Comparison of ENCODE assay signal across 21 mouse cellular contexts in the genomic region with DNA sequence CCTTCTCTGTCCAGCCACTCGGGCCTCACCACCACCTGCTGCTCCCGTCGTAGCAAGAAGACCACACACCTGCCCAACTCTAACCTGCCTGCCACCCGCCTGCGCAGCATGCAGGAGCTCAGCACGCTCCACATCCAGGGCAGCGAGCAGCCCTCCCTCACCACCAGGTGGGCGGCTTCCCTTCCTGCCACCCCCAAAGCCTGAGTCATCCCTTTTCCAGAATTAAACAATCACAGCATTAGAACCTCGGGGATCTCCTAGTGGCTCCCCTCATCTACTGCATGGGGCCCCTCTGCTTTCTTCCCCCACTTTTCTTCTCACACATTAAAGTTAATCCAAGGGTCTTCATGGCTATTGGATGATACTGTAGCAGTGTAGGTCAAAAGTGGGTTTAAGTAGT. TPM values are rescaled to one million over a fixed set of nuclear protein-coding genes. Genes with fewer than 3 reads are reported as not detected.
DNase-seq lines count a peak whose midpoint lies in the region; TF ChIP-seq lines count a peak whose summit lies in the region.
"Had no signal": no experiment of that assay in that cellular context is flagged by ENCODE, and none has a peak within 500 bp of the region (broad histone marks: within the 10 kb centered on the region; RNA-seq: fewer than 3 reads in every experiment).

No protein-coding gene starts in this region.

- H3K4me1 ChIP-seq in cerebellum, adult 2 months (ENCODE audit: control insufficient read depth, insufficient read depth, low read length) = no peaks in the 10 kb centered on the region; the same call in 1 of the 2 replicates
- H3K4me1 ChIP-seq: embryonic facial prominence, embryonic 15.5 days; kidney, embryonic 15.5 days; neural tube, embryonic 15.5 days had no signal

- peak overlapping the region; percentile 20; the same call in 1 of the 2 replicates for H3K27ac ChIP-seq in layer of hippocampus, adult 2 months
- no peak overlapping the region for H3K27ac ChIP-seq in cerebellum, adult 2 months (ENCODE audit: insufficient read depth, low read length)
- H3K27ac ChIP-seq: embryonic facial prominence, embryonic 15.5 days; hindbrain, embryonic 10.5 days; hindbrain, postnatal 0 days; kidney, embryonic 15.5 days; liver, embryonic 15.5 days; neural tube, embryonic 15.5 days had no signal

- TF ChIP-seq CTCF in layer of hippocampus, adult 2 months (conservative IDR thresholded peaks at IDR 0.05) = peak; percentile 64
- TF ChIP-seq CTCF in cerebellum, adult 2 months (IDR thresholded peaks at IDR 0.05; ENCODE audit: borderline replicate concordance, insufficient read depth, low read depth, low read length) = no peak

- H3K4me3 ChIP-seq in layer of hippocampus, adult 2 months = no peak overlapping the region
- H3K4me3 ChIP-seq in cerebellum, adult 2 months (replicated peaks; ENCODE audit: insufficient read depth, low read depth, low read length) = no peak overlapping the region
- H3K4me3 ChIP-seq: embryonic facial prominence, embryonic 15.5 days; hindbrain, embryonic 10.5 days; kidney, embryonic 15.5 days; liver, embryonic 15.5 days; neural tube, embryonic 15.5 days had no signal

- intact Hi-C loops in left cerebral cortex, postnatal 36 days (cut with DNase I) = loop anchor here (5.0 kb wide), 1 partner anchor 216 kb away; a partner anchor contains a TSS

- no peaks in the 10 kb centered on the region for H3K27me3 ChIP-seq in cerebellum, adult 2 months (ENCODE audit: control insufficient read depth, insufficient read depth, low read length)
- H3K27me3 ChIP-seq: embryonic facial prominence, embryonic 15.5 days; kidney, embryonic 15.5 days; neural tube, embryonic 15.5 days; Patski had no signal

- DNase-seq in layer of hippocampus, adult 2 months (ENCODE audit: low spot score in 2 of 2) = peak; percentile 40 to 42
- no peak for DNase-seq in layer of hippocampus, adult 9-10 months (ENCODE audit: low spot score)
- DNase-seq in right cerebral cortex, adult 2 months (ENCODE audit: low spot score in 2 of 2) = peak; percentile 64 to 67
- no peak for DNase-seq in right cerebral cortex, postnatal 10 days (ENCODE audit: low spot score in 2 of 2)
- peak; percentile 18 to 53 for DNase-seq in left cerebral cortex, postnatal 36 days (ENCODE audit: low spot score in 2 of 2)
- no peak for DNase-seq in cerebellum, adult 2 months
- DNase-seq in adrenal gland, postnatal 25 days = no peak
- DNase-seq: adrenal gland, postnatal 10 days; cerebellum, adult 11 months; cerebellum, postnatal 25 days; gastrocnemius, postnatal 14 days; kidney, postnatal 4 days; layer of hippocampus, postnatal 36 days; thymus, adult 18-20 months had no signal

- whole genome bisulfite sequencing in cerebellum, adult 2 months = 74% methylated on average over 9 of the region's 9 CpGs

- no peak for TF ChIP-seq POLR2A in cerebellum, adult 2 months (IDR thresholded peaks at IDR 0.05; ENCODE audit: borderline replicate concordance, insufficient read depth, low read length)

RNA-seq across cellular contexts. Expression of a gene that starts 19.2 kb away (rescaled TPM):
- total RNA-seq in layer of hippocampus, adult 2 months (2021) = 10 to 100 TPM; 12.5 to 12.9 TPM
- total RNA-seq in left cerebral cortex, postnatal 36 days (2021) = 10 to 100 TPM; 11.1 to 11.3 TPM
- 12.6 and 13.8 TPM in 2 replicates for polyA plus RNA-seq in cerebellum, adult 2 months (2012; rRNA removed)
- 18.5 and 22.0 TPM in 2 replicates for total RNA-seq in adrenal gland, postnatal 25 days (2021)

RNA-seq across cellular contexts. Expression of a gene that starts 36.2 kb away (rescaled TPM):
- 10 to 100 TPM; 74.1 to 74.9 TPM for total RNA-seq in layer of hippocampus, adult 2 months (2021)
- 100 to 1,000 TPM in 1 of 2 experiments, 10 to 100 TPM in 1; 95.7 to 106 TPM for total RNA-seq in left cerebral cortex, postnatal 36 days (2021)
- polyA plus RNA-seq in cerebellum, adult 2 months (2012; rRNA removed) = 15.0 and 15.9 TPM in 2 replicates
- total RNA-seq in adrenal gland, postnatal 25 days (2021) = 2.3 and 4.2 TPM in 2 replicates

Comparison
In these comparisons a context has a peak if more than half of its experiments do, and no peak if none do; other contexts are left out.
1. DNase-seq: peak in layer of hippocampus, adult 2 months (2 of 2), right cerebral cortex, adult 2 months (2 of 2) and left cerebral cortex, postnatal 36 days (2 of 2); none in layer of hippocampus, adult 9-10 months (single experiment), right cerebral cortex, postnatal 10 days (0 of 2), cerebellum, adult 2 months (0 of 2) and adrenal gland, postnatal 25 days (single experiment).
2. RNA of a gene that starts 36.2 kb away (total RNA-seq): 95.7 to 106 TPM in left cerebral cortex, postnatal 36 days and 74.1 to 74.9 TPM in layer of hippocampus, adult 2 months; 2.3 to 4.2 TPM in adrenal gland, postnatal 25 days; every median in the first group is over 10 times any median in the second.